Mouse (Mus musculus) liver, embryonic 14.5 days (tissue): ENCODE data around the gene Ramp3.

Experiments used
- CTCF ChIP-seq: IDR thresholded peaks from 2 replicates; pipeline ENCODE4 v1.5.1; 2016; ENCODE audit warnings: antibody characterized with exemption, low read depth, control low read depth
- EP300 ChIP-seq: IDR thresholded peaks from 2 replicates; pipeline ENCODE4 v1.6.1; 2016; ENCODE audit warnings: antibody characterized with exemption, low read depth

GRCm38 (mm10) chr11:6670826-6671225, 12.5 kb downstream of the Ramp3 start:
- TF ChIP-seq CTCF (no peak), EP300 (no peak)
